Mouse (Mus musculus): ENCODE data around the gene Acad8. TPM values are rescaled to one million over a fixed set of nuclear protein-coding genes. Genes with fewer than 3 reads are reported as not detected.

The Acad8 gene
- polyA plus RNA-seq, 1 experiment from 2014 or later: 46.1 TPM

Other genes starting within 250 kb of the Acad8 start
- 5.8 and 6.0 TPM in 2 replicates for gene Glb1l2, start 193.1 kb downstream of the Acad8 start, polyA plus RNA-seq (2016; fragmentation: Nextera tagmentation; extraction: Ambion mirVana)
- gene Glb1l3, start 138.7 kb downstream of the Acad8 start, polyA plus RNA-seq (2016; fragmentation: Nextera tagmentation; extraction: Ambion mirVana): not detected in 2 replicates
- not detected in 2 replicates for gene Gm1110, start 76.5 kb downstream of the Acad8 start, polyA plus RNA-seq (2016; fragmentation: Nextera tagmentation; extraction: Ambion mirVana)
- 166 and 178 TPM in 2 replicates for gene Thyn1, start 144 bp upstream of the Acad8 start, polyA plus RNA-seq (2016; fragmentation: Nextera tagmentation; extraction: Ambion mirVana)
- 38.3 and 40.7 TPM in 2 replicates for gene Vps26b, start 30.5 kb upstream of the Acad8 start, polyA plus RNA-seq (2016; fragmentation: Nextera tagmentation; extraction: Ambion mirVana)
- 36.9 and 37.3 TPM in 2 replicates for gene Ncapd3, start 30.6 kb upstream of the Acad8 start, polyA plus RNA-seq (2016; fragmentation: Nextera tagmentation; extraction: Ambion mirVana)
- 146 and 147 TPM in 2 replicates for gene Jam3, start 155.9 kb upstream of the Acad8 start, polyA plus RNA-seq (2016; fragmentation: Nextera tagmentation; extraction: Ambion mirVana)

Data from midbrain, embryonic 10.5 days (tissue).